Mouse (Mus musculus): ENCODE measurements around the gene Zfp791. TPM values are rescaled to one million over a fixed set of nuclear protein-coding genes. Genes with fewer than 3 reads are reported as not detected.

Zfp791 gene
- polyA plus RNA-seq, 1 experiment from 2014 or later: 1.6 TPM

GRCm38 (mm10) chr8:85119052-85119981 is 3.6 kb downstream of the Zfp791 start:
- peak; percentile 63 for TF ChIP-seq CTCF (IDR thresholded peaks at IDR 0.05)
- no peak for TF ChIP-seq EP300 (IDR thresholded peaks at IDR 0.05)
- peak overlapping the region; percentile 61 for H3K4me3 ChIP-seq (ENCODE audit: low read depth, low read length)
- H3K27me3 ChIP-seq (replicated peaks; ENCODE audit: insufficient read depth, low read length): no peaks in the 10 kb centered on the region
- no peaks in the 10 kb centered on the region for H3K36me3 ChIP-seq (ENCODE audit: insufficient read depth, low read length)
- H3K4me2 ChIP-seq (replicated peaks; ENCODE audit: low read depth, low read length): peak overlapping the region; percentile 85
- 5% methylated on average over 37 of the region's 37 CpGs for WGBS
- no peaks in the 10 kb centered on the region for H3K9me3 ChIP-seq (ENCODE audit: low read length)
- H3K9ac ChIP-seq (replicated peaks; ENCODE audit: low read depth): peak overlapping the region; percentile 55
- ATAC-seq (peak; percentile 94), DNase-seq (ENCODE audit: low spot score) (peak; percentile 92)
- H3K4me1 ChIP-seq (ENCODE audit: insufficient read depth, low read depth, low read length): no peaks in the 10 kb centered on the region
- H3K27ac ChIP-seq (ENCODE audit: low read length): peak overlapping the region; percentile 77

- 0 out of 2 replicates have a peak, but pooled peaks cover 3% of the 10 kb centered on the region for H3K36me3 ChIP-seq (ENCODE audit: insufficient read depth, low read length)
- H3K4me1 ChIP-seq (ENCODE audit: insufficient read depth, low read depth, low read length): no peaks in the 10 kb centered on the region
- DNase-seq (ENCODE audit: low spot score) (no peak), ATAC-seq (no peak)
- TF ChIP-seq EP300 (IDR thresholded peaks at IDR 0.05): no peak
- TF ChIP-seq CTCF (IDR thresholded peaks at IDR 0.05): no peak
- no peak overlapping the region for H3K4me2 ChIP-seq (replicated peaks; ENCODE audit: low read depth, low read length)
- H3K27me3 ChIP-seq (replicated peaks; ENCODE audit: insufficient read depth, low read length): no peaks in the 10 kb centered on the region
- H3K27ac ChIP-seq (ENCODE audit: low read length): no peak overlapping the region
- no peak overlapping the region for H3K4me3 ChIP-seq (ENCODE audit: low read depth, low read length)
- no peak overlapping the region for H3K9ac ChIP-seq (replicated peaks; ENCODE audit: low read depth)
- no peaks in the 10 kb centered on the region for H3K9me3 ChIP-seq (ENCODE audit: low read length)
- 59% methylated on average over 7 of the region's 7 CpGs for WGBS
Observed at GRCm38 (mm10) chr8:85116984-85117383, 5.9 kb downstream of the Zfp791 start.

GRCm38 (mm10) chr8:85115501-85115900 is 7.4 kb downstream of the Zfp791 start:
- DNase-seq (ENCODE audit: low spot score) (no peak), ATAC-seq (no peak)
- no peaks in the 10 kb centered on the region for H3K27me3 ChIP-seq (replicated peaks; ENCODE audit: insufficient read depth, low read length)
- H3K36me3 ChIP-seq (ENCODE audit: insufficient read depth, low read length): peaks cover 16% of the 10 kb centered on the region
- H3K4me3 ChIP-seq (ENCODE audit: low read depth, low read length): no peak overlapping the region
- no peaks in the 10 kb centered on the region for H3K4me1 ChIP-seq (ENCODE audit: insufficient read depth, low read depth, low read length)
- H3K9me3 ChIP-seq (ENCODE audit: low read length): no peaks in the 10 kb centered on the region
- H3K9ac ChIP-seq (replicated peaks; ENCODE audit: low read depth): no peak overlapping the region
- H3K4me2 ChIP-seq (replicated peaks; ENCODE audit: low read depth, low read length): no peak overlapping the region
- no peak overlapping the region for H3K27ac ChIP-seq (ENCODE audit: low read length)
- WGBS: 77% methylated on average over 4 of the region's 4 CpGs
- TF ChIP-seq CTCF (IDR thresholded peaks at IDR 0.05): no peak
- TF ChIP-seq EP300 (IDR thresholded peaks at IDR 0.05): no peak

- no peaks in the 10 kb centered on the region for H3K4me1 ChIP-seq (ENCODE audit: insufficient read depth, low read depth, low read length)
- H3K27ac ChIP-seq (ENCODE audit: low read length): no peak overlapping the region
- DNase-seq (ENCODE audit: low spot score): no peak
- WGBS: 94% methylated on average over 10 of the region's 10 CpGs
- no peaks in the 10 kb centered on the region for H3K27me3 ChIP-seq (replicated peaks; ENCODE audit: insufficient read depth, low read length)
- H3K9ac ChIP-seq (replicated peaks; ENCODE audit: low read depth): no peak overlapping the region
- peaks cover 21% of the 10 kb centered on the region for H3K36me3 ChIP-seq (ENCODE audit: insufficient read depth, low read length)
- no peak for ATAC-seq
- no peaks in the 10 kb centered on the region for H3K9me3 ChIP-seq (ENCODE audit: low read length)
- no peak overlapping the region for H3K4me3 ChIP-seq (ENCODE audit: low read depth, low read length)
- TF ChIP-seq CTCF (IDR thresholded peaks at IDR 0.05): no peak
- no peak for TF ChIP-seq EP300 (IDR thresholded peaks at IDR 0.05)
- no peak overlapping the region for H3K4me2 ChIP-seq (replicated peaks; ENCODE audit: low read depth, low read length)
Observed at GRCm38 (mm10) chr8:85113241-85113640, 9.7 kb downstream of the Zfp791 start.

GRCm38 (mm10) chr8:85100076-85100665 is 22.7 kb downstream of the Zfp791 start:
- DNase-seq (ENCODE audit: low spot score) (no peak), ATAC-seq (no peak)
- Histone ChIP-seq H3K36me3 (ENCODE audit: insufficient read depth, low read length) (peaks cover 22% of the 10 kb centered on the region; the same call in 1 of the 2 replicates), H3K4me2 (replicated peaks; ENCODE audit: low read depth, low read length) (no peak overlapping the region), H3K27ac (ENCODE audit: low read length) (no peak overlapping the region), H3K9me3 (ENCODE audit: low read length) (no peaks in the 10 kb centered on the region), H3K4me1 (ENCODE audit: insufficient read depth, low read depth, low read length) (no peaks in the 10 kb centered on the region), H3K4me3 (ENCODE audit: low read depth, low read length) (no peak overlapping the region), H3K9ac (replicated peaks; ENCODE audit: low read depth) (no peak overlapping the region), H3K27me3 (replicated peaks; ENCODE audit: insufficient read depth, low read length) (no peaks in the 10 kb centered on the region)
- 81% methylated on average over 4 of the region's 4 CpGs for WGBS
- TF ChIP-seq EP300 (IDR thresholded peaks at IDR 0.05) (no peak), CTCF (IDR thresholded peaks at IDR 0.05) (no peak)

GRCm38 (mm10) chr8:85096850-85097249 is 26.0 kb downstream of the Zfp791 start:
- H3K4me1 ChIP-seq (ENCODE audit: insufficient read depth, low read depth, low read length): no peaks in the 10 kb centered on the region
- no peak overlapping the region for H3K9ac ChIP-seq (replicated peaks; ENCODE audit: low read depth)
- H3K4me3 ChIP-seq (ENCODE audit: low read depth, low read length): no peak overlapping the region
- no peak overlapping the region for H3K4me2 ChIP-seq (replicated peaks; ENCODE audit: low read depth, low read length)
- TF ChIP-seq EP300 (IDR thresholded peaks at IDR 0.05) (no peak), CTCF (IDR thresholded peaks at IDR 0.05) (no peak)
- H3K9me3 ChIP-seq (ENCODE audit: low read length): no peaks in the 10 kb centered on the region
- DNase-seq (ENCODE audit: low spot score): no peak
- peaks cover 22% of the 10 kb centered on the region; the same call in 1 of the 2 replicates for H3K36me3 ChIP-seq (ENCODE audit: insufficient read depth, low read length)
- H3K27ac ChIP-seq (ENCODE audit: low read length): no peak overlapping the region
- 68% methylated on average over 4 of the region's 4 CpGs for WGBS
- no peak for ATAC-seq
- H3K27me3 ChIP-seq (replicated peaks; ENCODE audit: insufficient read depth, low read length): no peaks in the 10 kb centered on the region

All from lung, postnatal 0 days (tissue).